In the genomic region with DNA sequence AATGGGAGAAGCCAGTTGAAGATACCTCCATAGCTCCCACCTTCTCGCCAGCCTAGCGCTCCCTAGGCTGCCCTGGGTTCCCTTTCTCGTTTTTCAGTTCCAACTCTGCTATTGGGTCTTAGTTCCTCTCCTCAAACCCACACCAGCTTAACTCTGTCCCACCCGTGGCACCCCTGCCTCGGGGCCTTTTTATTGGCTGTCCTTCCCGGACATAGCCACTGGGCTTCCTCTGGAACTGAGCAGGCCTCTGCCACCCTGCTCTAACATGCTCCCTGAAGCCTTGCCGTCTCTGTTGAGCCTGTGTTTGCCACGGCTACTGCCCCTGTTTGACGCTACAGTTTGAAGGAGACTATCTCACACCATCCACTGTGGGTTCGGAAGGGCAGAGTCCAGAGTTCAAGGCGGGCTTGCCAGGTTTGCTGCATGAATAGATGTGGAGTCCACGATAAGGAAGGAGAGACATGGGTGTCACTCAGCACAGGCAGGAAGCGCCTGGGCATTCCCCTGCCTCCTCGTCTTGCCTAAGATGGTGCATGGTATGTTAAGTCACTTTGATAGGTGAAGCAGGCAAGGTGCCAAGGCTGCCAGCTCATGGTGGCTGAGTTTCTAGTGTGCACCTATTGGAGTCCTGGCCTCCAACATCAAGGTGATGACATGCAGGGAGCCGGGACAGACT, we compare ENCODE assay signal across 9 mouse cellular contexts.
DNase-seq lines count a peak whose midpoint lies in the region; ATAC-seq and TF ChIP-seq lines count a peak whose summit lies in the region.
"Had no signal": no experiment of that assay in that cellular context is flagged by ENCODE, and none has a peak within 500 bp of the region (broad histone marks: within the 10 kb centered on the region; RNA-seq: fewer than 3 reads in every experiment).

No protein-coding gene starts in this region.

- no peak for TF ChIP-seq EP300 in liver, postnatal 0 days (IDR thresholded peaks at IDR 0.05; ENCODE audit: low read depth)

- peak; percentile 24 for DNase-seq in thymus, postnatal 14 days
- no peak for DNase-seq in thymus, postnatal 0 days (ENCODE audit: low spot score)
- peak; percentile 55 for DNase-seq in liver, postnatal 0 days
- DNase-seq in thymus, postnatal 4 days: peak; percentile 39
- no peak for DNase-seq in Muller cell, postnatal 12 days (ENCODE audit: inconsistent ontology term)
- no peak for DNase-seq in lung, postnatal 14 days
- DNase-seq in c-Kit-positive CD71-positive TER-119-positive erythroid progenitor cells, embryonic 14.5 days (ENCODE audit: low spot score): no peak

- WGBS in intestine, postnatal 0 days: 52% methylated on average over 15 of the region's 15 CpGs
- WGBS in liver, postnatal 0 days (ENCODE audit: insufficient replicate concordance): 38% methylated on average over 15 of the region's 15 CpGs

- H3K27ac ChIP-seq in intestine, postnatal 0 days (ENCODE audit: low read depth, low read length): peak overlapping the region; percentile 88
- H3K27ac ChIP-seq in liver, postnatal 0 days (ENCODE audit: low read depth): peak overlapping the region; percentile 88

- no peaks in the 10 kb centered on the region for H3K27me3 ChIP-seq in intestine, postnatal 0 days (replicated peaks; ENCODE audit: control insufficient read depth, insufficient read depth, low read length)
- H3K27me3 ChIP-seq in liver, postnatal 0 days (ENCODE audit: insufficient read depth, low read length): no peaks in the 10 kb centered on the region

- ATAC-seq in intestine, postnatal 0 days: peak; percentile 83
- ATAC-seq in liver, postnatal 0 days: peak; percentile 43
- ATAC-seq: forebrain, embryonic 16.5 days had no signal

- no peak overlapping the region for H3K9ac ChIP-seq in intestine, postnatal 0 days (ENCODE audit: low read depth, low read length)
- H3K9ac ChIP-seq in liver, postnatal 0 days (replicated peaks): peak overlapping the region; percentile 58; the same call in 1 of the 2 replicates

- H3K9me3 ChIP-seq in intestine, postnatal 0 days (ENCODE audit: control insufficient read depth): no peaks in the 10 kb centered on the region
- H3K9me3 ChIP-seq in liver, postnatal 0 days (ENCODE audit: low read length): no peaks in the 10 kb centered on the region

- no peaks in the 10 kb centered on the region for H3K36me3 ChIP-seq in intestine, postnatal 0 days (ENCODE audit: control insufficient read depth, insufficient read depth)
- no peaks in the 10 kb centered on the region for H3K36me3 ChIP-seq in liver, postnatal 0 days (replicated peaks; ENCODE audit: insufficient read depth, low read length)

- peaks cover 17% of the 10 kb centered on the region for H3K4me1 ChIP-seq in intestine, postnatal 0 days (replicated peaks; ENCODE audit: control insufficient read depth, insufficient read depth, low read length)
- H3K4me1 ChIP-seq in liver, postnatal 0 days (ENCODE audit: insufficient read depth): peaks cover 21% of the 10 kb centered on the region

- TF ChIP-seq CTCF in intestine, postnatal 0 days (IDR thresholded peaks at IDR 0.05; ENCODE audit: low read depth): no peak
- TF ChIP-seq CTCF in liver, postnatal 0 days (IDR thresholded peaks at IDR 0.05; ENCODE audit: low read depth): no peak

- H3K4me2 ChIP-seq in intestine, postnatal 0 days (replicated peaks; ENCODE audit: low read depth): no peak overlapping the region
- peak overlapping the region; percentile 54 for H3K4me2 ChIP-seq in liver, postnatal 0 days (ENCODE audit: low read depth, low read length)

- no peak overlapping the region for H3K4me3 ChIP-seq in intestine, postnatal 0 days (ENCODE audit: low read depth, low read length)
- H3K4me3 ChIP-seq in liver, postnatal 0 days (ENCODE audit: low read depth, low read length): 0 out of 2 replicates have a peak overlapping the region, but pooled peaks have one; percentile 19

Comparison
In these comparisons a context has a peak if more than half of its experiments do, and no peak if none do; other contexts are left out.
1. DNase-seq: peak in thymus, postnatal 14 days (single experiment), liver, postnatal 0 days (single experiment) and thymus, postnatal 4 days (single experiment); none in thymus, postnatal 0 days (single experiment), Muller cell, postnatal 12 days (single experiment), lung, postnatal 14 days (single experiment) and c-Kit-positive CD71-positive TER-119-positive erythroid progenitor cells, embryonic 14.5 days (single experiment).